Mouse (Mus musculus) neural tube, embryonic 15.5 days (tissue): Measurements from ENCODE around the gene Psme3. TPM values are rescaled to one million over a fixed set of nuclear protein-coding genes. Genes with fewer than 3 reads are reported as not detected.

Experiments used
- ATAC-seq: fragments of 200-750 bp; cut with Nextera tagmentation; 2 replicates; pipeline ENCODE4 v1.8.0; 2017; ENCODE audit warnings: mild to moderate bottlenecking, moderate TSS enrichment, moderate library complexity; ENCODE audit not compliant: low FRiP score
- H3K27ac ChIP-seq: fragments of 300-500 bp; sonication (generic); replicated peaks from 2 replicates; pipeline ENCODE4 v1.5.1; 2015; ENCODE audit warnings: mild to moderate bottlenecking, inconsistent platforms
- H3K27me3 ChIP-seq: fragments of 300-500 bp; sonication (generic); replicated peaks from 2 replicates; pipeline ENCODE4 v1.6.1; 2015; ENCODE audit warnings: inconsistent platforms
- H3K36me3 ChIP-seq: fragments of 300-500 bp; sonication (generic); 2 replicates; pipeline ENCODE4 v1.6.1; 2015; ENCODE audit warnings: inconsistent platforms
- H3K4me1 ChIP-seq: fragments of 300-500 bp; sonication (generic); 2 replicates; pipeline ENCODE4 v1.6.1; 2015; ENCODE audit warnings: inconsistent platforms
- H3K4me2 ChIP-seq: fragments of 300-500 bp; sonication (generic); 2 replicates; pipeline ENCODE4 v1.6.1; 2015; ENCODE audit warnings: inconsistent platforms, mild to moderate bottlenecking, moderate library complexity
- H3K4me3 ChIP-seq: fragments of 300-500 bp; sonication (generic); replicated peaks from 2 replicates; pipeline ENCODE4 v1.5.1; 2015; ENCODE audit warnings: mild to moderate bottlenecking, inconsistent platforms
- H3K9ac ChIP-seq: fragments of 300-500 bp; sonication (generic); replicated peaks from 2 replicates; pipeline ENCODE4 v1.6.1; 2015; ENCODE audit warnings: mild to moderate bottlenecking, inconsistent platforms
- H3K9me3 ChIP-seq: fragments of 300-500 bp; sonication (generic); replicated peaks from 2 replicates; pipeline ENCODE4 v1.6.1; 2016; ENCODE audit warnings: inconsistent platforms
- WGBS: fragments of 180-500 bp; shearing (Covaris S2); methylation state at CpG from one replicate; pipeline ENCODE4 v1.1.7; 2015; ENCODE audit warnings: mixed read lengths; 5-methylcytosine and 5-hydroxymethylcytosine counted together
- microRNA-seq: library from miRNA; unstranded; fragments of <30 nt; microRNA quantifications from one replicate; pipeline ENCODE4, GENCODE M21; 2017
- polyA plus RNA-seq: library from polyadenylated mRNA; unstranded; fragments of >200 nt; fragmentation: Nextera tagmentation; extraction: Ambion mirVana; gene quantifications from 2 replicates; pipeline ENCODE4 v1.2.1, GENCODE M21; 2015

Gene Psme3
- polyA plus RNA-seq, 1 experiment from 2014 or later = 108 TPM

DNA sequence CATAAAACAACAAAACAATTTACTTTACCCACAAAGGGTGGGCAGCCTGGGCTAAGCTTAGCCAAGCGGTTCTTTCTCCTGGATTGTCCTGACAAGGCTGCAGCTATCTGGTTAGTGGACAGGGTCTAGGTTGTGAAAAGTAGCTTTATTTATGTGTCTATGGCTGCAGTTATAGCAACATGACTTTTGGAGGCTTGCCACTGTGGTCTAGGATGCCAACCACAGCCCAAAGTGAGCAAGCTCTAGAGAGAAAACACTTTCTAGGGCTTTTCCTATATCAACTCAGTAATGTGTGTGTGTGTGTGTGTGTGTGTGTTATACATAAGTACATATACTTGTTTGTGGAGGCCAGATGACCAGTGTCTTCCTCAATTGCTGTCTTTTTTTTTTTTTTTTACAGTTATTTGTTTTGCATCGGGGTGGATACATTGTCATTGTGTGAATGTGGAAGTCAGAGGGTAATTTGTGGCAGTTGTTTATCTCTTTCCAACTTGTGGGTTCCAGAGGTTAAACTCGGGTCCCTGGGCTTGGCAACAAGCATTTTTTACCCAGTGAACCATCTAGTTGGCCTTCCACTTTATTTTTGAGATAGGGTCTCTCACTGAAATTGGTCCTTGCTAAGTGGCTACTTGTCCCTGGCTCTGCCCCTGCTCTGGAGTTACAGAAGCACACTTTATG lies 41.6 kb downstream of the Psme3 start:
- Histone ChIP-seq H3K27ac (no peak overlapping the region), H3K4me1 (no peaks in the 10 kb centered on the region)

DNA sequence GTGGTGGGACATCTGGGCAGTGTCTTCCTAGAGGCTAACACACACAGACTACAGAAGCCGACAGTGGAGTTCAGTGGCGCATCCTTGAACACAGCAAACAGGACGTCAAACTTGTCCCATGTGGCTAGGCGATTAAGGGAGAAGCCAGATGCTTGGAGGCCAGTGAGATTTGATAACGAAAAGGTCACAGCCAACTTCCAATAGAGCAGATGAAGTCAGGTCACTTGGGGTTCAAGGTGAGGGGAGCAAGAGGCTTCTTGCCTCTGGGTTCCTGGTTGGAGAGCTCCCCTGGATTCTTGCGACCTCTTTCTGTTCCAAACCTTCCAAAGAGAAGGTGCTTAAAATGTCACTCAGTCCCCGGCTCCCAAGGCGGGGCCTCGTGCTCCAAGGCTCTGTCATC lies 43.8 kb downstream of the Psme3 start:
- H3K4me3 ChIP-seq = no peak overlapping the region
- H3K36me3 ChIP-seq = no peaks in the 10 kb centered on the region
- WGBS = 76% methylated on average over 9 of the region's 9 CpGs
- H3K27me3 ChIP-seq = no peaks in the 10 kb centered on the region
- H3K27ac ChIP-seq = no peak overlapping the region
- H3K9me3 ChIP-seq = no peaks in the 10 kb centered on the region
- no peak for ATAC-seq
- no peaks in the 10 kb centered on the region for H3K4me1 ChIP-seq
- no peak overlapping the region for H3K9ac ChIP-seq
- H3K4me2 ChIP-seq = no peak overlapping the region

More for the DNA sequence above, 41.6 kb downstream of the Psme3 start:
- Histone ChIP-seq H3K27me3 (no peaks in the 10 kb centered on the region), H3K4me2 (no peak overlapping the region), H3K4me3 (no peak overlapping the region), H3K9me3 (no peaks in the 10 kb centered on the region), H3K36me3 (no peaks in the 10 kb centered on the region), H3K9ac (no peak overlapping the region)
- 84% methylated on average over 3 of the region's 3 CpGs for WGBS
- no peak for ATAC-seq

DNA sequence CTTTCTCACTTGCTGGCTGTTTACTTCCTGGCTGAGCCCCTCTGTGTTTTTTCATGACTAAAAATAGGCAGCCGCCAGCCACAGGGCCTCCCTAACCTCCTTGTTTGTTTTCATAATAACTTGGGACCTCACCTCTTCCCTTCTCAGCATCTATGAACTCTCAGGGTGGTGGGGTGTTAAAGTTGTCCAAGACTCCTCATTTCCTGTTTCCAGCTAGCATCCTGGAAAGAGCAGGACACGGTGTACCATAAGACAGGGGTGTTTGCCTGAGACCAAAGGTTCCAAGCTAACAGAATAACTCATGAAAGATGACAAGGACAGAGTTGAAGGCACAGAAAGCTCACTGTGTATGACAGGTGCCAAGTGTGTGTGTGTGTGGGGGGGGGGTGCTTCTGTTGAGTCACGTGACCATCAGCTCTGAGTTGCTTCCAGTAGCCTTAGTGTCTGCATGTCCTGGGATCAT lies 44.7 kb downstream of the Psme3 start:
- Histone ChIP-seq H3K36me3 (no peaks in the 10 kb centered on the region), H3K27ac (no peak overlapping the region), H3K4me3 (no peak overlapping the region), H3K27me3 (no peaks in the 10 kb centered on the region), H3K4me2 (no peak overlapping the region), H3K4me1 (no peaks in the 10 kb centered on the region), H3K9ac (no peak overlapping the region), H3K9me3 (no peaks in the 10 kb centered on the region)
- ATAC-seq = no peak
- 75% methylated on average over 3 of the region's 3 CpGs for WGBS

DNA sequence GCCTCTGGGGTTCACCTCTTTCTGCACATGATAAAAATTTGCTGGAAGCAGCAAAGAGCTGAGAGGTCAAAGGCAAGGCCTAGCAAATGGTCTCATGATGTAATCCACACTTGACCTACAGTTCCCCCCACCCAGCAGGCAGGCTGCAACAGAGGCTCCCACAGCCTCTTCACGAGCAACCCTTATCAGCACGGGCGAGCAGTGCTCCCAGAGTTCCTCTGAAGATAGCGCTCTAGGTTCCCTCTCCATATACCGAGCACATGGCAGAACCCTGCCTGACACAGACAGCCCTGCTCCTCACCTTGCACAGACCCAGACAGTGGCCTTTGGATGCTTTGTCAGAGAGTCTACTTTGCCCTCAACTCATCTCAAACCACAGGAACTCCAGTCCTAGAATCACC lies 48.5 kb downstream of the Psme3 start:
- H3K27me3 ChIP-seq = no peaks in the 10 kb centered on the region
- H3K4me1 ChIP-seq = no peaks in the 10 kb centered on the region
- no peak overlapping the region for H3K27ac ChIP-seq
- ATAC-seq = no peak
- H3K4me3 ChIP-seq = no peak overlapping the region
- no peaks in the 10 kb centered on the region for H3K36me3 ChIP-seq
- 83% methylated on average over 5 of the region's 5 CpGs for WGBS
- H3K4me2 ChIP-seq = no peak overlapping the region
- no peaks in the 10 kb centered on the region for H3K9me3 ChIP-seq
- H3K9ac ChIP-seq = no peak overlapping the region

DNA sequence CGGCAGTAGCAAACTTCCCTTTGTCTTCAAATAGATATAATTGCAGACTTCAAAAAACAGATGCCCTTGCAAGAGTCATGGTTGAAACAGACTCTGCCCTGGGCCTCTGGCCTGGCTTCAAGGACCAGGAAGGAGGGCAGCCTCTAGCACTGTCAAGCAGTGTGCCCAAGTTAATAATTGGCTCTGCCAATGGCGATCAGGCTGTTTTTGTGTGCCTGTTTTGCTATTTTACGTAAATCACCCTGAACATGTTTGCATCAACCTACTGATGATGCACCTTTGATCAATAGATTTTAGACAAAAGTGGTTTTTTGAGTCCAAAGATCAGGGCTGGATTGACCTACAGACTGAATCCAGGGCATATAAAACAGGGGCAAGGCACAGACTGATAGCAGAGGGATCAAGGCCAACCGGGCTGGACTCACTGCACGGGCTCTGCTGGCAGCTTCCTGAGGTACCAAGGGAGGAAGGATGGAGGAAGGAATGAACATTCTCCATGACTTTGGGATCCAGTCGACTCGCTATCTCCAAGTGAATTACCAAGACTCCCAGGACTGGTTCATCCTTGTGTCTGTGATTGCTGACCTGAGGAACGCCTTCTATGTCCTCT lies 51.4 kb downstream of the Psme3 start, which contains the start of gene G6pc:
Gene G6pc (plus strand): TSS at position 236 of the 610 bp plus-strand sequence.
- Histone ChIP-seq H3K27me3 (no peaks in the 10 kb centered on the region), H3K4me2 (no peak within 1 kb of the TSS), H3K36me3 (no peaks in the 10 kb centered on the region), H3K4me3 (no peak within 1 kb of the TSS), H3K9ac (no peak within 1 kb of the TSS), H3K4me1 (no peaks in the 10 kb centered on the region), H3K27ac (no peak within 1 kb of the TSS), H3K9me3 (no peaks in the 10 kb centered on the region)
- WGBS = 90% methylated on average over 8 of the region's 8 CpGs
- ATAC-seq = no peak

DNA sequence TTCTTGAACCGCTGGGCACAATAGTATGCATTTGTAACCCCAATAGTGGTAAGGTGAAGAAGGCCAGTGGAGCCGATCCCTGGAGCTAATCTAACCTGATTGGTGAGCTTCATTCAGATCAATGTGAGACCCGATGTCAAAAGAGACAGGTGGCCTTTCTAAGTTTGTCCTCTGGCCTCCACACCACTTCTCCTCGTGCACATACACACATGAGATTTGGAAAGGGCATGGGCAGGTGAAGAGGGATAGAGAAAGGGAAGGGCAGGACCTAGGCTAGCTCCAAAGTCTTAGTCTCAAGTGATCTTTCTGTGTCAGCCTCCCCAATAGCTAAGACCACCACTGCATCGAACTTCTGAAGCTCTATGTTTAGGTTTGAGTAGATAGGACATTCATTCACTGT lies 54.1 kb downstream of the Psme3 start:
- H3K27me3 ChIP-seq = no peaks in the 10 kb centered on the region
- no peaks in the 10 kb centered on the region for H3K36me3 ChIP-seq
- ATAC-seq = no peak
- H3K4me1 ChIP-seq = no peaks in the 10 kb centered on the region
- no peaks in the 10 kb centered on the region for H3K9me3 ChIP-seq
- H3K4me3 ChIP-seq = no peak overlapping the region
- no peak overlapping the region for H3K4me2 ChIP-seq
- no peak overlapping the region for H3K27ac ChIP-seq
- H3K9ac ChIP-seq = no peak overlapping the region
- WGBS = 86% methylated on average over 5 of the region's 5 CpGs

Small RNA genes within 50 kb of the gene (microRNA-seq; reads per million reads assigned to microRNA genes)
- not detected for gene Gm25593

Other genes with a start within 250 kb of the Psme3 start
- gene Naglu, start 246.2 kb upstream of the Psme3 start, polyA plus RNA-seq = 11.7 and 12.4 TPM in 2 replicates
- gene Hsd17b1, start 237.8 kb upstream of the Psme3 start, polyA plus RNA-seq = 0.22 and 0.29 TPM in 2 replicates
- 37.5 and 39.6 TPM in 2 replicates for gene Coasy, start 233.6 kb upstream of the Psme3 start, polyA plus RNA-seq
- gene Mlx, start 228.9 kb upstream of the Psme3 start, polyA plus RNA-seq = 94.2 and 96.6 TPM in 2 replicates
- 17.7 and 22.4 TPM in 2 replicates for gene Psmc3ip, start 220.8 kb upstream of the Psme3 start, polyA plus RNA-seq
- gene Retreg3, start 196.3 kb upstream of the Psme3 start, polyA plus RNA-seq = 23.5 and 26.0 TPM in 2 replicates
- 68.4 and 73.7 TPM in 2 replicates for gene Tubg1, start 196.3 kb upstream of the Psme3 start, polyA plus RNA-seq
- 49.9 and 60.7 TPM in 2 replicates for gene Tubg2, start 160.3 kb upstream of the Psme3 start, polyA plus RNA-seq
- gene Cntnap1, start 145.7 kb upstream of the Psme3 start, polyA plus RNA-seq = 11.2 and 12.3 TPM in 2 replicates
- gene Plekhh3, start 144.9 kb upstream of the Psme3 start, polyA plus RNA-seq = 9.2 and 9.5 TPM in 2 replicates
- gene Ccr10, start 140.8 kb upstream of the Psme3 start, polyA plus RNA-seq = 0.51 and 0.70 TPM in 2 replicates
- 25.4 and 26.1 TPM in 2 replicates for gene Ezh1, start 89.8 kb upstream of the Psme3 start, polyA plus RNA-seq
- gene Ramp2, start 70.2 kb upstream of the Psme3 start, polyA plus RNA-seq = 105 and 107 TPM in 2 replicates
- 123 and 128 TPM in 2 replicates for gene Vps25, start 62.5 kb upstream of the Psme3 start, polyA plus RNA-seq
- 5.1 and 7.0 TPM in 2 replicates for gene Wnk4, start 55.6 kb upstream of the Psme3 start, polyA plus RNA-seq
- 0.77 and 0.80 TPM in 2 replicates for gene Cntd1, start 37.2 kb upstream of the Psme3 start, polyA plus RNA-seq
- 213 and 237 TPM in 2 replicates for gene Coa3, start 37.1 kb upstream of the Psme3 start, polyA plus RNA-seq
- 172 and 175 TPM in 2 replicates for gene Becn1, start 13.9 kb upstream of the Psme3 start, polyA plus RNA-seq
- 1.5 and 1.7 TPM in 2 replicates for gene Aoc2, start 8.8 kb downstream of the Psme3 start, polyA plus RNA-seq
- 0.20 and 0.38 TPM in 2 replicates for gene Aoc3, start 14.4 kb downstream of the Psme3 start, polyA plus RNA-seq
- gene G6pc, start 51.3 kb downstream of the Psme3 start, polyA plus RNA-seq = not detected in 2 replicates
- 88.1 and 94.0 TPM in 2 replicates for gene Aarsd1, start 101.4 kb downstream of the Psme3 start, polyA plus RNA-seq
- gene Gm27029, start 108.6 kb downstream of the Psme3 start, polyA plus RNA-seq = 7.7 and 10.6 TPM in 2 replicates
- 28.7 and 29.0 TPM in 2 replicates for gene Rundc1, start 108.9 kb downstream of the Psme3 start, polyA plus RNA-seq
- gene Ptges3l, start 109.1 kb downstream of the Psme3 start, polyA plus RNA-seq = 4.3 and 4.5 TPM in 2 replicates
- gene Rpl27, start 126.1 kb downstream of the Psme3 start, polyA plus RNA-seq = 245 and 254 TPM in 2 replicates
- 3.9 and 17.0 TPM in 2 replicates for gene Ifi35, start 132.2 kb downstream of the Psme3 start, polyA plus RNA-seq
- gene Rnd2, start 148.8 kb downstream of the Psme3 start, polyA plus RNA-seq = 63.6 and 71.7 TPM in 2 replicates
- gene Vat1, start 150.0 kb downstream of the Psme3 start, polyA plus RNA-seq = 95.4 and 105 TPM in 2 replicates
- gene Brca1, start 235.7 kb downstream of the Psme3 start, polyA plus RNA-seq = 1.4 and 4.1 TPM in 2 replicates
- gene Nbr1, start 235.9 kb downstream of the Psme3 start, polyA plus RNA-seq = 78.7 and 80.3 TPM in 2 replicates